Mouse (Mus musculus): ENCODE measurements around the gene Fbxl15.

Fbxl15 gene

GRCm38 (mm10) chr19:46308706-46309435, 19.1 kb upstream of the Fbxl15 start:
- peak; percentile 78 for DNase-seq (ENCODE audit: low spot score)

- DNase-seq (ENCODE audit: low spot score) = no peak
These were observed 18.2 kb upstream of the Fbxl15 start for GRCm38 (mm10) chr19:46309651-46310305.

GRCm38 (mm10) chr19:46310312-46310865, 17.6 kb upstream of the Fbxl15 start:
- no peak for DNase-seq (ENCODE audit: low spot score)

DNA sequence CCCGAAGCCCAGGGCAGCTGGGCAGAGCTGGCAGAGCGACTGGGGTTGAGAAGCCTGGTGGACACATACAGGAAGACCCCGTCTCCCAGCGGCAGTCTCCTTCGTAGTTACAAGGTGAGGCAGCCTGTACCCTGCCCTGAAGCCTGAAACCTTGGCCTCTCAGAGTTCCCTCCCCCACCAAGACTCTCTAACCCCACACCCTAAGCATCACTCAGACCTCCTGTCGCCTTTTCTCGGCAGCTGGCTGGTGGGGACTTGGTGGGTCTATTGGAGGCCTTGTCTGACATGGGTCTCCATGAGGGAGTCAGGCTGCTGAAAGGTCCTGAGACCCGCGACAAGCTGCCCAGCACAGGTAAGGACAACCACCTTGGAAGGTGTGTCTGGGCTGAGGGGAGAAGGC, 16.6 kb upstream of the Fbxl15 start:
- no peak for DNase-seq (ENCODE audit: low spot score)

DNA sequence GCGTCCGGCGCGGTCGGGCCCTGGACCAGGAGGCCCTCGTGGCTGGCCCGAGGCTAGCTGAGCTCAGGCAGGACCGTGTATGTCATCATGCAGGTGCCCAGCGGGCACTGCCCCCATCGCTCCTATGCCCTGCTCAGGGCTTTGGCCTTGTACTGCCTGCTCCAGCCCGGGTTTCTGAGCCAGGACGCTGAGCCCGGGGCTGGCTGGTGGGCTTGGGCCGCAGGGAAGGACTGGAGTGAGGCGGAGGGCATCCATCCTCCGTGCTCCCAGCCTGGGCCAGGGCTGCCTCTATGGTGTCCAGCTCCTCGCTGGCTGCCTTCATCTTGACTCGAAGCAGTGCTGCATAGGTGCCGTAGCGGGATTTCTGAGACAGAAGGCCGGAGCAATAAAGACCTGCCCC, 15.4 kb upstream of the Fbxl15 start:
- no peak for DNase-seq (ENCODE audit: low spot score)

DNA sequence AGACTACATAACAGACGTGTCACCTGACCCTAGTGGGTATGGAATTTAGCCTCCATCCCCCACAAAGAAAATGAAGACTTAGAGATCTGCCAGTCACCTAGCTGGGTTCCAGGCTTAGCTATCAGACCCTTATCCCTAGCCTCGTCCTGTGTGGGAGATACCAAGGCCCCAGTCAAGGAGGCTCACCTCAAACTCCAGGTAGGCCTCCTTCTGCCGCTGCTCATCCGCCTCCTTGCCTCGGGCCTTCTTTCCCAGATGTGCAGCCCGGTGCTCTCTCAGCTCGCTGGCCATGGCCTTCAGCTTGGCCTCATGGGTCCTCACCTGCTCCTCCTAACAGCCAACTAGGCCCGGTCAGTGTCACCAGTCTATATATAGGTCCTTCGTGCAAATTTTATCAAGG, 14.9 kb upstream of the Fbxl15 start:
- DNase-seq (ENCODE audit: low spot score) = no peak

GRCm38 (mm10) chr19:46313591-46313990, 14.4 kb upstream of the Fbxl15 start:
- no peak for DNase-seq (ENCODE audit: low spot score)

GRCm38 (mm10) chr19:46314151-46314601, 13.8 kb upstream of the Fbxl15 start:
- DNase-seq (ENCODE audit: low spot score) = no peak

GRCm38 (mm10) chr19:46314872-46315742, 12.9 kb upstream of the Fbxl15 start:
- DNase-seq (ENCODE audit: low spot score) = no peak

- no peak for DNase-seq (ENCODE audit: low spot score)
These were observed 12.0 kb upstream of the Fbxl15 start for GRCm38 (mm10) chr19:46315752-46316610.

DNA sequence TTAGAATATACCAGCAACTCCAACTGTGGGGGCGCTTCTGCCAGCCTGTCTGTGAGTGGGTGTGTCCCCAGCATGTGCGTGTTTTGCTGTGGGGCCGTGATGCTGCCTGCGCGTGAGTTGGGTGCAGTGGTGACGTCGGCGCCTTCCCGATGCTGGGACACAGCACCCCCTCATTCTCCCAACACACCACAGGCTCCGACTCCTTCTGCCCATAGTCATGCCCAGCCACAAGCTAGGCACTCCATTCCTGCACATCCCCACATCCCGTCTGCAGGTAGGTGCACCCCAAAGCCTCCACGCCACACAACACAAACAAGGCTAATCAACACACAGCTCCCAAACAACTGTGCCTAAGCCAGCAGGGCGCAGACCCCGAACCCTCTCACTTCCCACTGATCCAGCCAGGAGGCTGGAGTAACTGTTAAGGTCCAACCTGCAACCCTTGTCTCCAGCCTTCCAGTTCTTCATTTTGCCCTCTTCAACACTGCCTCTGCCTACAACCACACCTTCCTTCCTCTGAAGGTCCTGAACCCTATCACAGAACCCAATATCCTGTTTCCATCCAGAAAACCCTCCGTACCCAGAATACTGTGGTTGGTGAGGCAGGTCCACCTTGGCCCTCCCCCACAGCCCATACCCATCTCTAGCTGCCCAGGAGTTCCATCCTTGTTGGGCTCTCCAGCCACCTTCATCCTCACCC, 11.0 kb upstream of the Fbxl15 start:
- DNase-seq (ENCODE audit: low spot score) = no peak

GRCm38 (mm10) chr19:46317546-46317885, 10.5 kb upstream of the Fbxl15 start:
- no peak for DNase-seq (ENCODE audit: low spot score)

DNA sequence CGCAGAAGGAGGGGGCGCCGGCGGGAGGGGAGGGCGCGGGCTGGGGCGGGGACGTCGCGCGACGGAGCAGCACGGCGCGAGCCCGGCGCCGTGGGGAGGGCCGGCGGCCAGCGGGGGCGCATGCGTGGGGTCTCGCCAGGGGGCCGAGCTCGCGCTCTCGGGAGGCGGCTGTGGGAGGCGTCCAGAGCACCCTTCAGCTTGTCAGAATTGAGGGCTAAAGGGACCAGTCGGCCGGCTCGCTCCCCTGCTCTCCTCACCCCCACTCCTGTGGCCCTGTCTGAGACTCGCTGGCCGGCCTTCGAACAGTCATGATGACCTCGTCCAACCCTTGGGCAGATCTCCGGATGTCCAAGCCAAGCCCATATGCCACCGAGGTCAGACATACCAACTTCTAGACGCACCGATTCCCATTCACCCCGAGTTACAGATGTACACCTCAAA, 9.9 kb upstream of the Fbxl15 start:
- no peak for DNase-seq (ENCODE audit: low spot score)

DNA sequence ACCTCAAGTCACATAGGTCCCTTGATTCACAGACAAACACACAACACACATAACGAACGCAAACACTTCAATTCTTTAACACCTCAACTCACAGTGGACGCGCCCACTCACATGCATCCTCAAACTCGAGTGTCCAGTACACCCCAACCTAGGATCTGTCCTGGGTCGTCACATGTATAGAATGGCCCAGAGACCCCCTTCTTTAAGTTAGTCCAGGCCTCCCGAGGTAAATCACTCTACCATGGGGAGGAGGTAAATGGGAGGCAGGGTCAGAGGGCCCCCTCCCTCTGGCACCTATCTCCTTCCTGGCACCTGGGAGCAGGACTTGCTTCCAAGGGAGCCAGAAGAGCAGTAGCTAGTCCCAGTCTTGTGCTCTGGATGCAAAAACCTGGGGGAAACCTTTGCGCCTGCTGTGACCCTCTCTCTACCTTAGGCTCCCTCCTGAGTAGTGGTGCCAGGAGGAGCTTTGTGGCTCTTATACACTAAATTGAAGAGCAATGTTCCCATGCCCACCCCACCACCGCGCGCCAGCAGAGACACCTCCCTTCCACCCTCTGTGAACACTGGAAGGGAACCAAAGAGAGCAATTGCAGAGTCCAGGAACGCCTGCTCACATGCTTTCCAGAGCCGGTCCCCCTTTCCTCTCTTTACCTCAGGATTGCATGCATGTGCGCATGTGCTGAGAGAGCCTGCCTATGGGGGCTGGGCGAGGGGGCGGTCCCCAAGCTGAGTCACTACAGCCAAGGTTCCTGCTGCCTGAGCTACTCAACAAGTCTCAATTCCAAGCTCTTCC, 9.2 kb upstream of the Fbxl15 start:
- DNase-seq (ENCODE audit: low spot score) = no peak

- DNase-seq (ENCODE audit: low spot score) = no peak
These were observed 7.8 kb upstream of the Fbxl15 start for GRCm38 (mm10) chr19:46320076-46320785.

- no peak for DNase-seq (ENCODE audit: low spot score)
These were observed 6.7 kb upstream of the Fbxl15 start for GRCm38 (mm10) chr19:46321101-46321943.

- DNase-seq (ENCODE audit: low spot score) = no peak
These were observed 5.6 kb upstream of the Fbxl15 start for GRCm38 (mm10) chr19:46322144-46322995.
